19 mouse cellular contexts compared by ENCODE assay signal in genomic region chr11:116822215-116822614, GRCm38 (mm10). TPM values are rescaled to one million over a fixed set of nuclear protein-coding genes. Genes with fewer than 3 reads are reported as not detected.
DNase-seq lines count a peak whose midpoint lies in the region; ATAC-seq and TF ChIP-seq lines count a peak whose summit lies in the region.
"Had no signal": no experiment of that assay in that cellular context is flagged by ENCODE, and none has a peak within 500 bp of the region (broad histone marks: within the 10 kb centered on the region; RNA-seq: fewer than 3 reads in every experiment).

No protein-coding gene starts in this region.

- no peaks in the 10 kb centered on the region for H3K36me3 ChIP-seq in heart, embryonic 15.5 days
- no peaks in the 10 kb centered on the region for H3K36me3 ChIP-seq in midbrain, embryonic 10.5 days
- H3K36me3 ChIP-seq in midbrain, embryonic 14.5 days (ENCODE audit: control insufficient read depth, insufficient read depth, low read length), result no peaks in the 10 kb centered on the region
- no peaks in the 10 kb centered on the region for H3K36me3 ChIP-seq in stomach, postnatal 0 days (ENCODE audit: control insufficient read depth, insufficient read depth, low read length)
- H3K36me3 ChIP-seq: G1E had no signal

- no peak for TF ChIP-seq CTCF in gastrocnemius, adult 2 months (IDR thresholded peaks at IDR 0.05)
- no peak for TF ChIP-seq CTCF in stomach, postnatal 0 days (IDR thresholded peaks at IDR 0.05; ENCODE audit: low read depth)

- TF ChIP-seq EP300 in stomach, postnatal 0 days (optimal IDR thresholded peaks at IDR 0.05), result no peak

- H3K4me2 ChIP-seq in heart, embryonic 15.5 days, result peak overlapping the region; percentile 41
- H3K4me2 ChIP-seq in midbrain, embryonic 14.5 days (ENCODE audit: low read length), result no peak overlapping the region
- H3K4me2 ChIP-seq in stomach, postnatal 0 days (replicated peaks; ENCODE audit: low read depth), result no peak overlapping the region

- H3K4me1 ChIP-seq in heart, embryonic 15.5 days (replicated peaks), result peaks cover 54% of the 10 kb centered on the region
- H3K4me1 ChIP-seq in midbrain, embryonic 10.5 days, result peaks cover 61% of the 10 kb centered on the region
- H3K4me1 ChIP-seq in midbrain, embryonic 14.5 days (ENCODE audit: control insufficient read depth, insufficient read depth, low read length), result peaks cover 20% of the 10 kb centered on the region
- peaks cover 9% of the 10 kb centered on the region for H3K4me1 ChIP-seq in stomach, postnatal 0 days (replicated peaks; ENCODE audit: control insufficient read depth, insufficient read depth)

- ATAC-seq in heart, embryonic 15.5 days (replicated peaks; ENCODE audit: insufficient number of reproducible peaks, insufficient read depth, low FRiP score, low read depth), result no peak
- no peak for ATAC-seq in midbrain, embryonic 14.5 days (ENCODE audit: low FRiP score, low TSS enrichment)
- ATAC-seq in stomach, postnatal 0 days (ENCODE audit: low FRiP score, low TSS enrichment), result no peak
- ATAC-seq: forebrain, embryonic 16.5 days; inflammation-experienced regulatory T-cells, adult 6 months; lung, postnatal 0 days had no signal

- H3K27ac ChIP-seq in gastrocnemius, adult 2 months, result peak overlapping the region; percentile 83
- peak overlapping the region; percentile 85 for H3K27ac ChIP-seq in heart, embryonic 15.5 days
- H3K27ac ChIP-seq in midbrain, embryonic 10.5 days (replicated peaks), result peak overlapping the region; percentile 64
- no peak overlapping the region for H3K27ac ChIP-seq in midbrain, embryonic 14.5 days (replicated peaks; ENCODE audit: low read depth, low read length)
- peak overlapping the region; percentile 35 for H3K27ac ChIP-seq in stomach, postnatal 0 days (replicated peaks)
- H3K27ac ChIP-seq: liver, embryonic 14.5 days had no signal

- 59% methylated on average over 10 of the region's 10 CpGs for WGBS in heart, embryonic 15.5 days
- 64% methylated on average over 10 of the region's 10 CpGs for WGBS in midbrain, embryonic 10.5 days
- 38% methylated on average over 10 of the region's 10 CpGs for WGBS in midbrain, embryonic 14.5 days
- WGBS in stomach, postnatal 0 days, result 40% methylated on average over 10 of the region's 10 CpGs

- no peak overlapping the region for H3K9ac ChIP-seq in heart, embryonic 15.5 days
- no peak overlapping the region for H3K9ac ChIP-seq in midbrain, embryonic 14.5 days (replicated peaks; ENCODE audit: low read length)
- H3K9ac ChIP-seq in stomach, postnatal 0 days (ENCODE audit: low read length), result no peak overlapping the region
- H3K9ac ChIP-seq: liver, embryonic 14.5 days had no signal

- intact Hi-C loops in gastrocnemius, adult 2 months (cut with DNase I), result no loop called here
- intact Hi-C loops in heart, postnatal 14 days (cut with DNase I), result no loop called here

- no peaks in the 10 kb centered on the region for H3K27me3 ChIP-seq in heart, embryonic 15.5 days
- 0 out of 2 replicates have a peak, but pooled peaks cover 5% of the 10 kb centered on the region for H3K27me3 ChIP-seq in midbrain, embryonic 10.5 days (ENCODE audit: low read depth, poor library complexity, severe bottlenecking)
- H3K27me3 ChIP-seq in midbrain, embryonic 14.5 days (ENCODE audit: control insufficient read depth, insufficient read depth, low read length), result no peaks in the 10 kb centered on the region
- no peaks in the 10 kb centered on the region for H3K27me3 ChIP-seq in stomach, postnatal 0 days (ENCODE audit: control insufficient read depth, insufficient read depth, low read length)

- H3K4me3 ChIP-seq in gastrocnemius, adult 2 months, result peak overlapping the region; percentile 38
- H3K4me3 ChIP-seq in heart, embryonic 15.5 days, result no peak overlapping the region
- H3K4me3 ChIP-seq in midbrain, embryonic 10.5 days, result no peak overlapping the region
- no peak overlapping the region for H3K4me3 ChIP-seq in midbrain, embryonic 14.5 days (replicated peaks; ENCODE audit: low read depth, low read length)
- no peak overlapping the region for H3K4me3 ChIP-seq in stomach, postnatal 0 days (ENCODE audit: low read depth, low read length)
- H3K4me3 ChIP-seq: layer of hippocampus, adult 2 months; megakaryocyte, embryonic 14.5 days had no signal

- no peaks in the 10 kb centered on the region for H3K9me3 ChIP-seq in heart, embryonic 15.5 days (replicated peaks)
- H3K9me3 ChIP-seq in midbrain, embryonic 10.5 days (replicated peaks), result no peaks in the 10 kb centered on the region
- H3K9me3 ChIP-seq in midbrain, embryonic 14.5 days (ENCODE audit: control insufficient read depth, low read length), result no peaks in the 10 kb centered on the region
- H3K9me3 ChIP-seq in stomach, postnatal 0 days (ENCODE audit: control insufficient read depth, low read length), result no peaks in the 10 kb centered on the region
- H3K9me3 ChIP-seq: G1E; megakaryocyte, embryonic 14.5 days had no signal

- DNase-seq in gastrocnemius, adult 2 months, result no peak
- no peak for DNase-seq in gastrocnemius, postnatal 4 days (ENCODE audit: low spot score in 2 of 2)
- DNase-seq in heart, postnatal 14 days, result no peak
- DNase-seq in midbrain, embryonic 10.5 days (ENCODE audit: low spot score), result no peak
- DNase-seq in midbrain, embryonic 14.5 days, result no peak
- DNase-seq in stomach, postnatal 0 days (ENCODE audit: low spot score), result no peak
- no peak for DNase-seq in adrenal gland, postnatal 36 days
- DNase-seq: cerebellum, adult 9-10 months; kidney, adult 8-10 months; kidney, postnatal 14 days; right cerebral cortex, postnatal 4 days had no signal

RNA-seq across cellular contexts. Expression of gene Mxra7, which starts 5.6 kb away (rescaled TPM):
- 10 to 100 TPM in 1 of 2 experiments, 1 to 10 TPM in 1; 6.7 to 12.7 TPM for total RNA-seq in gastrocnemius, adult 2 months (2021)
- 10 to 100 TPM; 54.5 to 65.3 TPM for total RNA-seq in gastrocnemius, postnatal 4 days (2021)
- polyA plus RNA-seq in heart, embryonic 15.5 days (2015; fragmentation: Nextera tagmentation; extraction: Ambion mirVana), result 18.8 and 19.8 TPM in 2 replicates
- total RNA-seq in heart, postnatal 14 days (2021), result 10 to 100 TPM; 27.7 to 32.1 TPM
- 28.1 and 29.1 TPM in 2 replicates for polyA plus RNA-seq in midbrain, embryonic 10.5 days (2016; fragmentation: Nextera tagmentation; extraction: Ambion mirVana)
- 20.7 and 20.9 TPM in 2 replicates for polyA plus RNA-seq in midbrain, embryonic 14.5 days (2014; fragmentation: Nextera tagmentation; extraction: Ambion mirVana)
- 15.9 and 18.4 TPM in 2 replicates for polyA plus RNA-seq in stomach, postnatal 0 days (2015; fragmentation: Nextera tagmentation; extraction: Ambion mirVana)
- total RNA-seq in adrenal gland, postnatal 36 days (2021), result 10 to 100 TPM; 38.6 to 52.5 TPM
- total RNA-seq: G1E had no signal
- polyA plus RNA-seq: G1E; inflammation-experienced regulatory T-cells, adult 6 months had no signal

RNA-seq across cellular contexts. Expression of gene Mettl23, which starts 20.9 kb away (rescaled TPM):
- 10 to 100 TPM; 35.4 to 42.9 TPM for total RNA-seq in gastrocnemius, adult 2 months (2021)
- total RNA-seq in gastrocnemius, postnatal 4 days (2021), result 10 to 100 TPM; 23.7 to 26.6 TPM
- polyA plus RNA-seq in heart, embryonic 15.5 days (2015; fragmentation: Nextera tagmentation; extraction: Ambion mirVana), result 63.0 and 63.4 TPM in 2 replicates
- total RNA-seq in heart, postnatal 14 days (2021), result 10 to 100 TPM; 37.3 to 37.8 TPM
- polyA plus RNA-seq in midbrain, embryonic 10.5 days (2016; fragmentation: Nextera tagmentation; extraction: Ambion mirVana), result 68.5 and 70.3 TPM in 2 replicates
- 80.4 and 87.6 TPM in 2 replicates for polyA plus RNA-seq in midbrain, embryonic 14.5 days (2014; fragmentation: Nextera tagmentation; extraction: Ambion mirVana)
- polyA plus RNA-seq in stomach, postnatal 0 days (2015; fragmentation: Nextera tagmentation; extraction: Ambion mirVana), result 40.6 and 44.5 TPM in 2 replicates
- 10 to 100 TPM; 31.2 to 36.2 TPM for total RNA-seq in adrenal gland, postnatal 36 days (2021)

RNA-seq across cellular contexts. Expression of gene Jmjd6, which starts 21.0 kb away (rescaled TPM):
- 10 to 100 TPM; 21.7 to 30.4 TPM for total RNA-seq in gastrocnemius, adult 2 months (2021)
- total RNA-seq in gastrocnemius, postnatal 4 days (2021), result 10 to 100 TPM; 35.6 to 39.7 TPM
- 66.5 and 67.4 TPM in 2 replicates for polyA plus RNA-seq in heart, embryonic 15.5 days (2015; fragmentation: Nextera tagmentation; extraction: Ambion mirVana)
- 10 to 100 TPM; 34.4 to 37.3 TPM for total RNA-seq in heart, postnatal 14 days (2021)
- polyA plus RNA-seq in midbrain, embryonic 10.5 days (2016; fragmentation: Nextera tagmentation; extraction: Ambion mirVana), result 92.5 and 102 TPM in 2 replicates
- polyA plus RNA-seq in midbrain, embryonic 14.5 days (2014; fragmentation: Nextera tagmentation; extraction: Ambion mirVana), result 70.8 and 81.4 TPM in 2 replicates
- 31.8 and 33.2 TPM in 2 replicates for polyA plus RNA-seq in stomach, postnatal 0 days (2015; fragmentation: Nextera tagmentation; extraction: Ambion mirVana)
- total RNA-seq in adrenal gland, postnatal 36 days (2021), result 10 to 100 TPM; 33.0 to 46.7 TPM

RNA-seq across cellular contexts. Expression of gene Mfsd11, which starts 30.0 kb away (rescaled TPM):
- 10 to 100 TPM; 21.5 to 23.9 TPM for total RNA-seq in gastrocnemius, adult 2 months (2021)
- 10 to 100 TPM; 42.8 to 43.1 TPM for total RNA-seq in gastrocnemius, postnatal 4 days (2021)
- 31.8 and 38.6 TPM in 2 replicates for polyA plus RNA-seq in heart, embryonic 15.5 days (2015; fragmentation: Nextera tagmentation; extraction: Ambion mirVana)
- 10 to 100 TPM; 39.8 to 40.4 TPM for total RNA-seq in heart, postnatal 14 days (2021)
- polyA plus RNA-seq in midbrain, embryonic 10.5 days (2016; fragmentation: Nextera tagmentation; extraction: Ambion mirVana), result 27.9 and 31.7 TPM in 2 replicates
- polyA plus RNA-seq in midbrain, embryonic 14.5 days (2014; fragmentation: Nextera tagmentation; extraction: Ambion mirVana), result 51.3 and 52.8 TPM in 2 replicates
- polyA plus RNA-seq in stomach, postnatal 0 days (2015; fragmentation: Nextera tagmentation; extraction: Ambion mirVana), result 31.5 and 34.6 TPM in 2 replicates
- total RNA-seq in adrenal gland, postnatal 36 days (2021), result 10 to 100 TPM; 33.7 to 35.2 TPM

RNA-seq across cellular contexts. Expression of gene Srsf2, which starts 30.7 kb away (rescaled TPM):
- total RNA-seq in gastrocnemius, adult 2 months (2021), result 10 to 100 TPM; 81.8 to 84.8 TPM
- total RNA-seq in gastrocnemius, postnatal 4 days (2021), result 100 to 1,000 TPM; 181 to 207 TPM
- 479 and 520 TPM in 2 replicates for polyA plus RNA-seq in heart, embryonic 15.5 days (2015; fragmentation: Nextera tagmentation; extraction: Ambion mirVana)
- total RNA-seq in heart, postnatal 14 days (2021), result 100 to 1,000 TPM; 125 to 133 TPM
- polyA plus RNA-seq in midbrain, embryonic 10.5 days (2016; fragmentation: Nextera tagmentation; extraction: Ambion mirVana), result 852 and 895 TPM in 2 replicates
- 650 and 686 TPM in 2 replicates for polyA plus RNA-seq in midbrain, embryonic 14.5 days (2014; fragmentation: Nextera tagmentation; extraction: Ambion mirVana)
- polyA plus RNA-seq in stomach, postnatal 0 days (2015; fragmentation: Nextera tagmentation; extraction: Ambion mirVana), result 403 and 419 TPM in 2 replicates
- total RNA-seq in adrenal gland, postnatal 36 days (2021), result 100 to 1,000 TPM; 235 to 275 TPM
